Mouse (Mus musculus): ENCODE measurements at regions not wholly inside any gene's neighbourhood (a gene's known extent, or its start where the extent isn't known, plus 50 kb on each side); places are given as distances from the start of the nearest gene placed in this dataset.

- H3K9me3 ChIP-seq (ENCODE audit: control insufficient read depth, low read length) = no peaks in the 10 kb centered on the region
- H3K27me3 ChIP-seq (ENCODE audit: control insufficient read depth, insufficient read depth, low read length) = no peaks in the 10 kb centered on the region
- no peak overlapping the region for H3K9ac ChIP-seq (ENCODE audit: low read length)
- H3K4me1 ChIP-seq (replicated peaks; ENCODE audit: control insufficient read depth, insufficient read depth, low read length) = no peaks in the 10 kb centered on the region
- ATAC-seq (replicated peaks; ENCODE audit: low FRiP score) = peak; percentile 82
- no peaks in the 10 kb centered on the region for H3K36me3 ChIP-seq (ENCODE audit: control insufficient read depth, insufficient read depth, low read length)
- DNase-seq (ENCODE audit: low spot score) = peak; percentile 52
- no peak overlapping the region for H3K27ac ChIP-seq (ENCODE audit: low read depth, low read length)
- no peak overlapping the region for H3K4me3 ChIP-seq (ENCODE audit: low read depth, low read length)
- 48% methylated on average over 12 of the region's 12 CpGs for WGBS
- no peak overlapping the region for H3K4me2 ChIP-seq (ENCODE audit: low read depth, low read length, severe bottlenecking)
Observed at GRCm38 (mm10) chr7:95760945-95761661, 409.9 kb upstream of the Tenm4 start.

GRCm38 (mm10) chr7:95766356-95767150, 404.5 kb upstream of the Tenm4 start:
- 86% methylated on average over 6 of the region's 6 CpGs for WGBS
- Histone ChIP-seq H3K27ac (ENCODE audit: low read depth, low read length) (no peak overlapping the region), H3K27me3 (ENCODE audit: control insufficient read depth, insufficient read depth, low read length) (no peaks in the 10 kb centered on the region), H3K4me1 (replicated peaks; ENCODE audit: control insufficient read depth, insufficient read depth, low read length) (no peaks in the 10 kb centered on the region), H3K36me3 (ENCODE audit: control insufficient read depth, insufficient read depth, low read length) (no peaks in the 10 kb centered on the region), H3K9ac (ENCODE audit: low read length) (no peak overlapping the region), H3K9me3 (ENCODE audit: control insufficient read depth, low read length) (no peaks in the 10 kb centered on the region), H3K4me3 (ENCODE audit: low read depth, low read length) (no peak overlapping the region), H3K4me2 (ENCODE audit: low read depth, low read length, severe bottlenecking) (no peak overlapping the region)
- DNase-seq (ENCODE audit: low spot score) (no peak), ATAC-seq (replicated peaks; ENCODE audit: low FRiP score) (no peak)

GRCm38 (mm10) chr7:95784523-95784922, 386.5 kb upstream of the Tenm4 start:
- no peak for DNase-seq (ENCODE audit: low spot score)
- no peaks in the 10 kb centered on the region for H3K36me3 ChIP-seq (ENCODE audit: control insufficient read depth, insufficient read depth, low read length)
- no peak overlapping the region for H3K4me3 ChIP-seq (ENCODE audit: low read depth, low read length)
- H3K4me1 ChIP-seq (replicated peaks; ENCODE audit: control insufficient read depth, insufficient read depth, low read length) = no peaks in the 10 kb centered on the region
- H3K9me3 ChIP-seq (ENCODE audit: control insufficient read depth, low read length) = no peaks in the 10 kb centered on the region
- no peak overlapping the region for H3K27ac ChIP-seq (ENCODE audit: low read depth, low read length)
- no peak overlapping the region for H3K9ac ChIP-seq (ENCODE audit: low read length)
- H3K4me2 ChIP-seq (ENCODE audit: low read depth, low read length, severe bottlenecking) = no peak overlapping the region
- no peak for ATAC-seq (replicated peaks; ENCODE audit: low FRiP score)
- no peaks in the 10 kb centered on the region for H3K27me3 ChIP-seq (ENCODE audit: control insufficient read depth, insufficient read depth, low read length)

- H3K36me3 ChIP-seq (ENCODE audit: control insufficient read depth, insufficient read depth, low read length) = no peaks in the 10 kb centered on the region
- no peaks in the 10 kb centered on the region for H3K9me3 ChIP-seq (ENCODE audit: control insufficient read depth, low read length)
- no peak overlapping the region for H3K27ac ChIP-seq (ENCODE audit: low read depth, low read length)
- ATAC-seq (replicated peaks; ENCODE audit: low FRiP score) (no peak), DNase-seq (ENCODE audit: low spot score) (no peak)
- no peak overlapping the region for H3K4me2 ChIP-seq (ENCODE audit: low read depth, low read length, severe bottlenecking)
- 84% methylated on average over 1 of the region's 1 CpGs for WGBS
- no peak overlapping the region for H3K9ac ChIP-seq (ENCODE audit: low read length)
- H3K4me3 ChIP-seq (ENCODE audit: low read depth, low read length) = no peak overlapping the region
- H3K4me1 ChIP-seq (replicated peaks; ENCODE audit: control insufficient read depth, insufficient read depth, low read length) = no peaks in the 10 kb centered on the region
- no peaks in the 10 kb centered on the region for H3K27me3 ChIP-seq (ENCODE audit: control insufficient read depth, insufficient read depth, low read length)
Observed at GRCm38 (mm10) chr7:95787543-95787942, 383.5 kb upstream of the Tenm4 start.

GRCm38 (mm10) chr7:95787951-95788350, 383.1 kb upstream of the Tenm4 start:
- ATAC-seq (replicated peaks; ENCODE audit: low FRiP score) = 0 out of 2 replicates have a peak, but pooled peaks have one; percentile 18
- DNase-seq (ENCODE audit: low spot score) = no peak

GRCm38 (mm10) chr7:95789424-95789823, 381.6 kb upstream of the Tenm4 start:
- Histone ChIP-seq H3K9me3 (ENCODE audit: control insufficient read depth, low read length) (no peaks in the 10 kb centered on the region), H3K9ac (ENCODE audit: low read length) (no peak overlapping the region), H3K36me3 (ENCODE audit: control insufficient read depth, insufficient read depth, low read length) (no peaks in the 10 kb centered on the region), H3K4me3 (ENCODE audit: low read depth, low read length) (no peak overlapping the region), H3K27ac (ENCODE audit: low read depth, low read length) (no peak overlapping the region), H3K4me2 (ENCODE audit: low read depth, low read length, severe bottlenecking) (no peak overlapping the region), H3K27me3 (ENCODE audit: control insufficient read depth, insufficient read depth, low read length) (no peaks in the 10 kb centered on the region), H3K4me1 (replicated peaks; ENCODE audit: control insufficient read depth, insufficient read depth, low read length) (no peaks in the 10 kb centered on the region)
- no peak for ATAC-seq (replicated peaks; ENCODE audit: low FRiP score)
- WGBS = 89% methylated on average over 5 of the region's 5 CpGs
- no peak for DNase-seq (ENCODE audit: low spot score)

More at GRCm38 (mm10) chr7:95787951-95788350, 383.1 kb upstream of the Tenm4 start:
- Histone ChIP-seq H3K36me3 (ENCODE audit: control insufficient read depth, insufficient read depth, low read length) (no peaks in the 10 kb centered on the region), H3K9ac (ENCODE audit: low read length) (no peak overlapping the region), H3K27me3 (ENCODE audit: control insufficient read depth, insufficient read depth, low read length) (no peaks in the 10 kb centered on the region), H3K4me1 (replicated peaks; ENCODE audit: control insufficient read depth, insufficient read depth, low read length) (no peaks in the 10 kb centered on the region), H3K9me3 (ENCODE audit: control insufficient read depth, low read length) (no peaks in the 10 kb centered on the region), H3K4me3 (ENCODE audit: low read depth, low read length) (no peak overlapping the region), H3K27ac (ENCODE audit: low read depth, low read length) (no peak overlapping the region), H3K4me2 (ENCODE audit: low read depth, low read length, severe bottlenecking) (no peak overlapping the region)
- WGBS = 70% methylated on average over 3 of the region's 3 CpGs

- ATAC-seq (replicated peaks; ENCODE audit: low FRiP score) (no peak), DNase-seq (ENCODE audit: low spot score) (no peak)
- WGBS = 50% methylated on average over 3 of the region's 3 CpGs
- Histone ChIP-seq H3K4me2 (ENCODE audit: low read depth, low read length, severe bottlenecking) (no peak overlapping the region), H3K9ac (ENCODE audit: low read length) (no peak overlapping the region), H3K4me3 (ENCODE audit: low read depth, low read length) (no peak overlapping the region), H3K36me3 (ENCODE audit: control insufficient read depth, insufficient read depth, low read length) (no peaks in the 10 kb centered on the region), H3K9me3 (ENCODE audit: control insufficient read depth, low read length) (no peaks in the 10 kb centered on the region), H3K27me3 (ENCODE audit: control insufficient read depth, insufficient read depth, low read length) (no peaks in the 10 kb centered on the region), H3K4me1 (replicated peaks; ENCODE audit: control insufficient read depth, insufficient read depth, low read length) (no peaks in the 10 kb centered on the region), H3K27ac (ENCODE audit: low read depth, low read length) (no peak overlapping the region)
Observed at GRCm38 (mm10) chr7:95799022-95799421, 372.0 kb upstream of the Tenm4 start.

- no peaks in the 10 kb centered on the region for H3K27me3 ChIP-seq (ENCODE audit: control insufficient read depth, insufficient read depth, low read length)
- ATAC-seq (replicated peaks; ENCODE audit: low FRiP score) (no peak), DNase-seq (ENCODE audit: low spot score) (no peak)
- H3K9me3 ChIP-seq (ENCODE audit: control insufficient read depth, low read length) = no peaks in the 10 kb centered on the region
- peaks cover 6% of the 10 kb centered on the region; the same call in 1 of the 2 replicates for H3K4me1 ChIP-seq (replicated peaks; ENCODE audit: control insufficient read depth, insufficient read depth, low read length)
- no peak overlapping the region for H3K9ac ChIP-seq (ENCODE audit: low read length)
- H3K4me3 ChIP-seq (ENCODE audit: low read depth, low read length) = no peak overlapping the region
- no peak overlapping the region for H3K4me2 ChIP-seq (ENCODE audit: low read depth, low read length, severe bottlenecking)
- WGBS = 29% methylated on average over 3 of the region's 3 CpGs
- H3K36me3 ChIP-seq (ENCODE audit: control insufficient read depth, insufficient read depth, low read length) = no peaks in the 10 kb centered on the region
- no peak overlapping the region for H3K27ac ChIP-seq (ENCODE audit: low read depth, low read length)
Observed at GRCm38 (mm10) chr7:95809626-95810025, 361.4 kb upstream of the Tenm4 start.

All from forebrain, embryonic 11.5 days (tissue).